Mouse (Mus musculus): ENCODE data around the gene Rrp7a.

DNA sequence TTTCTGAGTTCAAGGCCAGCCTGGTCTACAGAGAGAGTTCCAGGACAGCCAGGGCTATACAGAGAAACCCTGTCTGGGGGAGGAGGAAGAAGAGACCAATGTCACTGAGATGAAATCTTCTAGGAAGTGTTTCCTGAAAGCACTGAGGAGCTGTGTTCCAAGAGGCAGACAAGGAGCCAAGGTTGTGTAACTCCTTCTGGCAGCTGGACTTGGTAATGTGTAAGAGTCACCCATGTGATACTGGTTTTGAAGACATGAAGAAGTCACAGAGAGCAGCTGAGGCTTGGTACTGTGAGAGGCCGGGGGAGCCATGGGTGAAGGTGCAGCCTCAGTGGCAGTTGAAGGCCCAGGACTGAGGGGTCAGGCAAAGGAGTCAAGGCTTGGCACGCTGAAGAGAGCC, 28.9 kb downstream of the Rrp7a start:
- TF ChIP-seq CTCF (IDR thresholded peaks at IDR 0.05; ENCODE audit: control insufficient read depth, insufficient read depth, insufficient replicate concordance, low read depth, low read length) (no peak), POLR2A (IDR thresholded peaks at IDR 0.05; ENCODE audit: control insufficient read depth, low read depth, low read length) (no peak)
